Comparison of ENCODE assay signal across 9 mouse cellular contexts in genomic region chr2:91962864-91963401, GRCm38 (mm10). TPM values are rescaled to one million over a fixed set of nuclear protein-coding genes. Genes with fewer than 3 reads are reported as not detected.
DNase-seq lines count a peak whose midpoint lies in the region; ATAC-seq lines count a peak whose summit lies in the region.
"Had no signal": no experiment of that assay in that cellular context is flagged by ENCODE, and none has a peak within 500 bp of the region (broad histone marks: within the 10 kb centered on the region; RNA-seq: fewer than 3 reads in every experiment).

No protein-coding gene starts in this region.

- H3K27me3 ChIP-seq in hindbrain, embryonic 13.5 days = peaks cover 24% of the 10 kb centered on the region
- H3K27me3 ChIP-seq in liver, embryonic 15.5 days = peaks cover 40% of the 10 kb centered on the region

- peak; percentile 63 for DNase-seq in adrenal gland, adult 2 months
- no peak for DNase-seq in adrenal gland, postnatal 4 days (ENCODE audit: low spot score in 2 of 2)
- peak; percentile 40 for DNase-seq in 416B (ENCODE audit: low read depth)
- peak; percentile 67 to 72 for DNase-seq in cerebellum, postnatal 14 days
- peak; percentile 50 for DNase-seq in thymus, postnatal 25 days

- ATAC-seq in hindbrain, embryonic 13.5 days (ENCODE audit: low FRiP score) = peak; percentile 62
- ATAC-seq in liver, embryonic 15.5 days (ENCODE audit: insufficient read depth) = peak; percentile 31
- no peak for ATAC-seq in megakaryocyte progenitor cell, adult 5-6 weeks (replicated peaks; ENCODE audit: poor library complexity)

- peaks cover 42% of the 10 kb centered on the region for H3K4me1 ChIP-seq in hindbrain, embryonic 13.5 days (replicated peaks)
- H3K4me1 ChIP-seq in liver, embryonic 15.5 days (replicated peaks) = peaks cover 76% of the 10 kb centered on the region

- under 1% methylated on average over 38 of the region's 39 CpGs for WGBS in hindbrain, embryonic 13.5 days
- under 1% methylated on average over 39 of the region's 39 CpGs for WGBS in liver, embryonic 15.5 days (ENCODE audit: insufficient replicate concordance)

- peak overlapping the region; percentile 84 for H3K27ac ChIP-seq in hindbrain, embryonic 13.5 days
- peak overlapping the region; percentile 73 for H3K27ac ChIP-seq in liver, embryonic 15.5 days (replicated peaks)

- H3K9ac ChIP-seq in hindbrain, embryonic 13.5 days = peak overlapping the region; percentile 92
- H3K9ac ChIP-seq in liver, embryonic 15.5 days = peak overlapping the region; percentile 77

- peak overlapping the region; percentile 91 for H3K4me2 ChIP-seq in hindbrain, embryonic 13.5 days
- H3K4me2 ChIP-seq in liver, embryonic 15.5 days = peak overlapping the region; percentile 99

- peak overlapping the region; percentile 88 for H3K4me3 ChIP-seq in hindbrain, embryonic 13.5 days
- peak overlapping the region; percentile 85 for H3K4me3 ChIP-seq in liver, embryonic 15.5 days (replicated peaks)

- no peaks in the 10 kb centered on the region for H3K36me3 ChIP-seq in hindbrain, embryonic 13.5 days
- 0 out of 2 replicates have a peak, but pooled peaks cover 8% of the 10 kb centered on the region for H3K36me3 ChIP-seq in liver, embryonic 15.5 days (replicated peaks)

- no peaks in the 10 kb centered on the region for H3K9me3 ChIP-seq in hindbrain, embryonic 13.5 days
- H3K9me3 ChIP-seq in liver, embryonic 15.5 days (replicated peaks) = no peaks in the 10 kb centered on the region

RNA-seq across cellular contexts. Expression of gene Dgkz, which starts 12.7 kb away (rescaled TPM):
- total RNA-seq in adrenal gland, adult 2 months (2021) = 10 to 100 TPM; 37.8 to 57.6 TPM
- 108 and 122 TPM in 2 replicates for polyA plus RNA-seq in adrenal gland, adult 2 months (2012; rRNA removed)
- 10 to 100 TPM; 91.3 to 98.4 TPM for total RNA-seq in adrenal gland, postnatal 4 days (2021)
- 25.0 and 26.0 TPM in 2 replicates for polyA plus RNA-seq in hindbrain, embryonic 13.5 days (2015; fragmentation: Nextera tagmentation; extraction: Ambion mirVana)
- polyA plus RNA-seq in liver, embryonic 15.5 days (2015; fragmentation: Nextera tagmentation; extraction: Ambion mirVana) = 21.2 and 26.6 TPM in 2 replicates
- total RNA-seq in megakaryocyte progenitor cell, adult 5-6 weeks (2015) = 111 and 112 TPM in 2 replicates
- 76.3 and 94.7 TPM in 2 replicates for total RNA-seq in megakaryocyte progenitor cell, adult 5-6 weeks (2017)

RNA-seq across cellular contexts. Expression of gene Gm9821, which starts 17.4 kb away (rescaled TPM):
- not detected for total RNA-seq in adrenal gland, adult 2 months (2021)
- polyA plus RNA-seq in adrenal gland, adult 2 months (2012; rRNA removed) = not detected in 2 replicates
- total RNA-seq in adrenal gland, postnatal 4 days (2021) = not detected
- polyA plus RNA-seq in hindbrain, embryonic 13.5 days (2015; fragmentation: Nextera tagmentation; extraction: Ambion mirVana) = 0.13 and 0.25 TPM in 2 replicates
- polyA plus RNA-seq in liver, embryonic 15.5 days (2015; fragmentation: Nextera tagmentation; extraction: Ambion mirVana) = 0.89 and 1.1 TPM in 2 replicates
- not detected in 2 replicates for total RNA-seq in megakaryocyte progenitor cell, adult 5-6 weeks (2015)
- total RNA-seq in megakaryocyte progenitor cell, adult 5-6 weeks (2017) = 0.21 and 0.95 TPM in 2 replicates

RNA-seq across cellular contexts. Expression of gene Mdk, which starts 30.8 kb away (rescaled TPM):
- total RNA-seq in adrenal gland, adult 2 months (2021) = 1 to 10 TPM; 6.0 to 8.0 TPM
- 1.3 and 2.1 TPM in 2 replicates for polyA plus RNA-seq in adrenal gland, adult 2 months (2012; rRNA removed)
- total RNA-seq in adrenal gland, postnatal 4 days (2021) = 100 to 1,000 TPM in 1 of 2 experiments, 10 to 100 TPM in 1; 79.3 to 138 TPM
- polyA plus RNA-seq in hindbrain, embryonic 13.5 days (2015; fragmentation: Nextera tagmentation; extraction: Ambion mirVana) = 313 and 316 TPM in 2 replicates
- polyA plus RNA-seq in liver, embryonic 15.5 days (2015; fragmentation: Nextera tagmentation; extraction: Ambion mirVana) = 15.2 and 17.1 TPM in 2 replicates
- 0.32 and 0.86 TPM in 2 replicates for total RNA-seq in megakaryocyte progenitor cell, adult 5-6 weeks (2015)
- 0.12 and 0.30 TPM in 2 replicates for total RNA-seq in megakaryocyte progenitor cell, adult 5-6 weeks (2017)
- total RNA-seq: hematopoietic stem cell, adult 5-6 weeks had no signal

RNA-seq across cellular contexts. Expression of gene Chrm4, which starts 35.9 kb away (rescaled TPM):
- total RNA-seq in adrenal gland, adult 2 months (2021) = 1 to 10 TPM; 2.1 to 3.1 TPM
- 0.28 and 0.49 TPM in 2 replicates for polyA plus RNA-seq in adrenal gland, adult 2 months (2012; rRNA removed)
- under 1 TPM; 0.34 to 0.42 TPM for total RNA-seq in adrenal gland, postnatal 4 days (2021)
- 1.0 and 1.1 TPM in 2 replicates for polyA plus RNA-seq in hindbrain, embryonic 13.5 days (2015; fragmentation: Nextera tagmentation; extraction: Ambion mirVana)
- polyA plus RNA-seq in liver, embryonic 15.5 days (2015; fragmentation: Nextera tagmentation; extraction: Ambion mirVana) = 0.13 TPM in 1 of 2 replicates, not detected in the other
- 0.17 TPM in 2 replicates for total RNA-seq in megakaryocyte progenitor cell, adult 5-6 weeks (2015)
- total RNA-seq in megakaryocyte progenitor cell, adult 5-6 weeks (2017) = 0.17 TPM in 1 of 2 replicates, not detected in the other
- total RNA-seq: hematopoietic stem cell, adult 5-6 weeks had no signal

Comparison
In these comparisons a context has a peak if more than half of its experiments do, and no peak if none do; other contexts are left out.
1. DNase-seq: peak in adrenal gland, adult 2 months (single experiment), 416B (single experiment), cerebellum, postnatal 14 days (2 of 2) and thymus, postnatal 25 days (single experiment); none in adrenal gland, postnatal 4 days (0 of 2).
2. RNA of gene Mdk, which starts 30.8 kb away (total RNA-seq): 79.3 to 138 TPM in adrenal gland, postnatal 4 days; 6.0 to 8.0 TPM in adrenal gland, adult 2 months and 0.12 to 0.86 TPM in megakaryocyte progenitor cell, adult 5-6 weeks; every median in the first group is over 4 times any median in the second.